Mouse (Mus musculus): Measurements from ENCODE around the gene Apc2. TPM values are rescaled to one million over a fixed set of nuclear protein-coding genes. Genes with fewer than 3 reads are reported as not detected.
A peak's percentile ranks its signal among the peaks of the same experiment; 100 is the strongest.

The Apc2 gene
- total and polyA plus RNA-seq, 2 experiments = 0.09 to 0.20 TPM

GRCm38 (mm10) chr10:80302082-80302355, 6.2 kb downstream of the Apc2 start:
- H3K36me3 ChIP-seq (ENCODE audit: control insufficient read depth, insufficient read depth, low read length) = no peaks in the 10 kb centered on the region
- WGBS = 32% methylated on average over 5 of the region's 5 CpGs
- H3K4me3 ChIP-seq (ENCODE audit: insufficient read depth, low read depth, low read length) = no peak overlapping the region
- no peak for TF ChIP-seq CTCF (IDR thresholded peaks at IDR 0.05; ENCODE audit: low read depth, low read length)
- TF ChIP-seq POLR2A (IDR thresholded peaks at IDR 0.05; ENCODE audit: extremely low read depth, insufficient read depth, low read length) = no peak
- no peak overlapping the region for H3K27ac ChIP-seq (replicated peaks; ENCODE audit: insufficient read depth, low read depth, low read length)
- no peaks in the 10 kb centered on the region for H3K79me2 ChIP-seq (ENCODE audit: control insufficient read depth, insufficient read depth, low read length)
- H3K4me1 ChIP-seq (ENCODE audit: control insufficient read depth, insufficient read depth, low read length) = 0 out of 2 replicates have a peak, but pooled peaks cover 2% of the 10 kb centered on the region
- no peak overlapping the region for H3K9ac ChIP-seq (ENCODE audit: low read depth, low read length)
- no peak for DNase-seq (ENCODE audit: extremely low read depth, low read depth, low spot score)
- H3K27me3 ChIP-seq (ENCODE audit: control insufficient read depth, insufficient read depth, low read length) = 0 out of 2 replicates have a peak, but pooled peaks cover 4% of the 10 kb centered on the region

DNA sequence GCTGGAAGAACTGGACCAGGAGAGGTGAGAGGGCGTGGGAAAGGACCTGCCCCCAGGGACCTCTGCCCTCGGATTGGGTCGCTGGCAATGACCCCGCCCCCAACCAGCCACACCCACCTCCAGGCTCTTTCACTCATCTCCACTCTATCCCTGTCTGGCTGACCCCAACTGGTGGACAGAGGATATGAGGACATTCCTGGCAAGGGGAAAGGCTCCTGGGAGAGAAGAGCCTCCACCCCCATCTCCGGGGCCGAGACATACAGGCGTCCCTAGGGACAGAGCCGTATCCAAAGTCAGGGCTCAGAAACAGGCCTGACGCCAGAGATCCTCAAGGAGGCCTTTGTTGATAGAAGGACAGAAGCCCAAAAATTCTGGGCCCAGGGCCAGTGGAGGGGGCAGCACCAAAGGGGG, 6.7 kb downstream of the Apc2 start:
- Histone ChIP-seq H3K36me3 (ENCODE audit: control insufficient read depth, insufficient read depth, low read length) (no peaks in the 10 kb centered on the region), H3K27ac (replicated peaks; ENCODE audit: insufficient read depth, low read depth, low read length) (no peak overlapping the region), H3K27me3 (ENCODE audit: control insufficient read depth, insufficient read depth, low read length) (0 out of 2 replicates have a peak, but pooled peaks cover 4% of the 10 kb centered on the region), H3K79me2 (ENCODE audit: control insufficient read depth, insufficient read depth, low read length) (no peaks in the 10 kb centered on the region), H3K9ac (ENCODE audit: low read depth, low read length) (no peak overlapping the region), H3K4me3 (ENCODE audit: insufficient read depth, low read depth, low read length) (no peak overlapping the region), H3K4me1 (ENCODE audit: control insufficient read depth, insufficient read depth, low read length) (0 out of 2 replicates have a peak, but pooled peaks cover 2% of the 10 kb centered on the region)
- DNase-seq (ENCODE audit: extremely low read depth, low read depth, low spot score) = peak; percentile 55
- TF ChIP-seq CTCF (IDR thresholded peaks at IDR 0.05; ENCODE audit: low read depth, low read length) (no peak), POLR2A (IDR thresholded peaks at IDR 0.05; ENCODE audit: extremely low read depth, insufficient read depth, low read length) (no peak)
- 27% methylated on average over 9 of the region's 9 CpGs for WGBS

DNA sequence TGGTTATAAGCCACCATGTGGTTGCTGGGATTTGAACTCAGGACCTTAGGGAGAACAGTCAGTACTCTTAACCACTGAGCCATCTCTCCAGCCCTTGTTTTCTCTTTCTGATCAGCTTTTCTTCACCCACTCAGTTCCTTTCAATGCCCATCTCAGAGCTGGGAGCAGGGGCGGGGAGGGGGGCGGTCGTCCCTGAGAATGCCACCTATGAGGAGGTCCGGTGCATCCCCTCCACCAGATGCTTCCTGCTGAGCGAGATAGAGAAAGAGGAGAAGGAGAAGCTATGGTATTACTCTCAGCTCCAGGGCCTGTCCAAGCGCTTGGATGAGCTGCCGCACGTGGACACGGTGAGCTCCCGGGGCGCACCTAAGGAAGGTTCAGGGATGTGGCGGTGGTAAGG, 8.7 kb downstream of the Apc2 start:
- DNase-seq (ENCODE audit: extremely low read depth, low read depth, low spot score) = no peak
- no peak overlapping the region for H3K4me3 ChIP-seq (ENCODE audit: insufficient read depth, low read depth, low read length)
- H3K4me1 ChIP-seq (ENCODE audit: control insufficient read depth, insufficient read depth, low read length) = 0 out of 2 replicates have a peak, but pooled peaks cover 2% of the 10 kb centered on the region
- H3K79me2 ChIP-seq (ENCODE audit: control insufficient read depth, insufficient read depth, low read length) = no peaks in the 10 kb centered on the region
- H3K9ac ChIP-seq (ENCODE audit: low read depth, low read length) = no peak overlapping the region
- no peaks in the 10 kb centered on the region for H3K27me3 ChIP-seq (ENCODE audit: control insufficient read depth, insufficient read depth, low read length)
- WGBS = 33% methylated on average over 12 of the region's 12 CpGs
- TF ChIP-seq CTCF (IDR thresholded peaks at IDR 0.05; ENCODE audit: low read depth, low read length) (no peak), POLR2A (IDR thresholded peaks at IDR 0.05; ENCODE audit: extremely low read depth, insufficient read depth, low read length) (no peak)
- H3K27ac ChIP-seq (replicated peaks; ENCODE audit: insufficient read depth, low read depth, low read length) = no peak overlapping the region
- H3K36me3 ChIP-seq (ENCODE audit: control insufficient read depth, insufficient read depth, low read length) = no peaks in the 10 kb centered on the region

DNA sequence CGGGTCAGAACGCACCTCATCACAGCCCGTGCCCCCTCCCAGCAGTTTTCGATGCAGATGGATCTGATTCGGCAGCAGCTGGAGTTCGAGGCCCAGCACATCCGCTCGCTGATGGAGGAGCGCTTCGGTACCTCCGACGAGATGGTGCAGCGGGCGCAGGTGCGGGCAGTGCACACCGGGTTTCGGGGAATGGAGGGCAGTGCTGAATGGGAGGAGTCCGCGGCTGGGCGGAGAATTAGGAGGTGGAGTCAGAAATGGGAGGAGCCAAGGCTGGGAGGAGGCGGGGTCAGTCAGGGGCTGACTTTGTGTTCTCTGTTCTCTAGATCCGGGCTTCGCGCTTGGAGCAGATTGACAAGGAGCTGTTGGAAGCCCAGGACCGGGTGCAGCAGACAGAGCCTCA, 9.1 kb downstream of the Apc2 start:
- WGBS = 10% methylated on average over 25 of the region's 25 CpGs
- peak; percentile 53 for DNase-seq (ENCODE audit: extremely low read depth, low read depth, low spot score)

GRCm38 (mm10) chr10:80311560-80311959, 15.8 kb downstream of the Apc2 start:
- no peaks in the 10 kb centered on the region for H3K4me1 ChIP-seq (ENCODE audit: control insufficient read depth, insufficient read depth, low read length)
- H3K79me2 ChIP-seq (ENCODE audit: control insufficient read depth, insufficient read depth, low read length) = no peaks in the 10 kb centered on the region
- no peak for DNase-seq (ENCODE audit: extremely low read depth, low read depth, low spot score)
- no peak overlapping the region for H3K27ac ChIP-seq (replicated peaks; ENCODE audit: insufficient read depth, low read depth, low read length)
- no peak overlapping the region for H3K4me3 ChIP-seq (ENCODE audit: insufficient read depth, low read depth, low read length)
- H3K9ac ChIP-seq (ENCODE audit: low read depth, low read length) = no peak overlapping the region
- 68% methylated on average over 16 of the region's 16 CpGs for WGBS
- peaks cover 30% of the 10 kb centered on the region for H3K27me3 ChIP-seq (ENCODE audit: control insufficient read depth, insufficient read depth, low read length)
- H3K36me3 ChIP-seq (ENCODE audit: control insufficient read depth, insufficient read depth, low read length) = no peaks in the 10 kb centered on the region
- TF ChIP-seq CTCF (IDR thresholded peaks at IDR 0.05; ENCODE audit: low read depth, low read length) (no peak), POLR2A (IDR thresholded peaks at IDR 0.05; ENCODE audit: extremely low read depth, insufficient read depth, low read length) (no peak)

More for the DNA sequence above, 9.1 kb downstream of the Apc2 start:
- no peak overlapping the region for H3K27ac ChIP-seq (replicated peaks; ENCODE audit: insufficient read depth, low read depth, low read length)
- no peak overlapping the region for H3K4me3 ChIP-seq (ENCODE audit: insufficient read depth, low read depth, low read length)
- H3K79me2 ChIP-seq (ENCODE audit: control insufficient read depth, insufficient read depth, low read length) = no peaks in the 10 kb centered on the region
- no peak for TF ChIP-seq POLR2A (IDR thresholded peaks at IDR 0.05; ENCODE audit: extremely low read depth, insufficient read depth, low read length)
- TF ChIP-seq CTCF (IDR thresholded peaks at IDR 0.05; ENCODE audit: low read depth, low read length) = no peak
- H3K36me3 ChIP-seq (ENCODE audit: control insufficient read depth, insufficient read depth, low read length) = no peaks in the 10 kb centered on the region
- no peak overlapping the region for H3K9ac ChIP-seq (ENCODE audit: low read depth, low read length)
- H3K4me1 ChIP-seq (ENCODE audit: control insufficient read depth, insufficient read depth, low read length) = 0 out of 2 replicates have a peak, but pooled peaks cover 2% of the 10 kb centered on the region
- no peaks in the 10 kb centered on the region for H3K27me3 ChIP-seq (ENCODE audit: control insufficient read depth, insufficient read depth, low read length)

- WGBS = 53% methylated on average over 54 of the region's 54 CpGs
- Histone ChIP-seq H3K9ac (ENCODE audit: low read depth, low read length) (no peak overlapping the region), H3K79me2 (ENCODE audit: control insufficient read depth, insufficient read depth, low read length) (no peaks in the 10 kb centered on the region)
Observed at GRCm38 (mm10) chr10:80312586-80313504, 17.1 kb downstream of the Apc2 start.

More at GRCm38 (mm10) chr10:80312586-80313504, 17.1 kb downstream of the Apc2 start:
- Histone ChIP-seq H3K4me3 (ENCODE audit: insufficient read depth, low read depth, low read length) (no peak overlapping the region), H3K4me1 (ENCODE audit: control insufficient read depth, insufficient read depth, low read length) (no peaks in the 10 kb centered on the region), H3K27me3 (ENCODE audit: control insufficient read depth, insufficient read depth, low read length) (peaks cover 30% of the 10 kb centered on the region), H3K36me3 (ENCODE audit: control insufficient read depth, insufficient read depth, low read length) (no peaks in the 10 kb centered on the region), H3K27ac (replicated peaks; ENCODE audit: insufficient read depth, low read depth, low read length) (no peak overlapping the region)
- no peak for DNase-seq (ENCODE audit: extremely low read depth, low read depth, low spot score)
- TF ChIP-seq POLR2A (IDR thresholded peaks at IDR 0.05; ENCODE audit: extremely low read depth, insufficient read depth, low read length) (no peak), CTCF (IDR thresholded peaks at IDR 0.05; ENCODE audit: low read depth, low read length) (no peak)
